Mouse (Mus musculus) erythroid progenitor cell, adult 5-6 weeks (primary cell): ENCODE measurements around the gene Mettl8. TPM values are rescaled to one million over a fixed set of nuclear protein-coding genes. Genes with fewer than 3 reads are reported as not detected.

Experiments used
- ATAC-seq: replicated peaks from 2 replicates; pipeline ENCODE4 v1.8.0; 2016; ENCODE audit warnings: moderate number of reproducible peaks, mild to moderate bottlenecking, moderate TSS enrichment, inconsistent platforms; ENCODE audit not compliant: poor library complexity, low FRiP score, severe bottlenecking
- total RNA-seq, 2 experiments: library from RNA; stranded (forward) in 1 of 2; stranded (reverse) in 1 of 2; fragments of 150-400 nt in 1 of 2; fragments of 186-747, 209-891 nt in 1 of 2; gene quantifications; 2 replicates each; pipeline versions ENCODE4 v1.2.3 to v1.2.4; 2015 to 2017; ENCODE audit warnings: low replicate concordance in 2 of 2

Mettl8 gene
- total RNA-seq, 2 experiments from 2014 or later: 17.6 to 28.8 TPM

GRCm38 (mm10) chr2:71039522-71040121 is 15.8 kb downstream of the Mettl8 start:
- peak; percentile 56; the same call in 1 of the 2 replicates for ATAC-seq

GRCm38 (mm10) chr2:71037447-71037846 is 17.9 kb downstream of the Mettl8 start:
- ATAC-seq: no peak

GRCm38 (mm10) chr2:71033987-71034386 is 21.4 kb downstream of the Mettl8 start:
- ATAC-seq: no peak

GRCm38 (mm10) chr2:71033014-71033413 is 22.4 kb downstream of the Mettl8 start:
- ATAC-seq: no peak

- ATAC-seq: 0 out of 2 replicates have a peak, but pooled peaks have one; percentile 13
These were observed 23.2 kb downstream of the Mettl8 start for GRCm38 (mm10) chr2:71031973-71032794.

GRCm38 (mm10) chr2:71030663-71031062 is 24.7 kb downstream of the Mettl8 start:
- ATAC-seq: no peak

- no peak for ATAC-seq
These were observed 27.8 kb downstream of the Mettl8 start for GRCm38 (mm10) chr2:71027631-71028030.

GRCm38 (mm10) chr2:71026787-71027186 is 28.6 kb downstream of the Mettl8 start:
- no peak for ATAC-seq

GRCm38 (mm10) chr2:71025576-71026315 is 29.6 kb downstream of the Mettl8 start:
- ATAC-seq: no peak

GRCm38 (mm10) chr2:71023986-71024385 is 31.4 kb downstream of the Mettl8 start:
- ATAC-seq: no peak

GRCm38 (mm10) chr2:71022991-71023390 is 32.4 kb downstream of the Mettl8 start:
- ATAC-seq: no peak

- no peak for ATAC-seq
These were observed 34.7 kb downstream of the Mettl8 start for GRCm38 (mm10) chr2:71020674-71021073.

- ATAC-seq: no peak
These were observed 35.5 kb downstream of the Mettl8 start for GRCm38 (mm10) chr2:71019704-71020375.

- no peak for ATAC-seq
These were observed 36.1 kb downstream of the Mettl8 start for GRCm38 (mm10) chr2:71019277-71019676.

- no peak for ATAC-seq
These were observed 41.9 kb downstream of the Mettl8 start for GRCm38 (mm10) chr2:71013521-71013920.

GRCm38 (mm10) chr2:71011816-71012215 is 43.6 kb downstream of the Mettl8 start:
- no peak for ATAC-seq

GRCm38 (mm10) chr2:71004354-71004753 is 51.0 kb downstream of the Mettl8 start:
- no peak; the same call in 1 of the 2 replicates for ATAC-seq

- ATAC-seq: no peak
These were observed 52.9 kb downstream of the Mettl8 start for GRCm38 (mm10) chr2:71002509-71002908.

- ATAC-seq: 0 out of 2 replicates have a peak, but pooled peaks have one; percentile 36
These were observed 56.6 kb downstream of the Mettl8 start for GRCm38 (mm10) chr2:70998771-70999170.

- ATAC-seq: no peak
These were observed 58.9 kb downstream of the Mettl8 start for GRCm38 (mm10) chr2:70996438-70996837.
